Mouse (Mus musculus): ENCODE results near the gene Ccl21b. TPM values are rescaled to one million over a fixed set of nuclear protein-coding genes. Genes with fewer than 3 reads are reported as not detected.
"Not testable (repeated sequence)": the region's sequence is repeated elsewhere in the genome, so short reads cannot be mapped to it uniquely, and the experiment has no call there.

The Ccl21b gene
- not detected for polyA plus RNA-seq (2017; shearing (Covaris generic))

GRCm38 (mm10) chr4:42255467-42255866 lies at the start of gene Ccl21b:
Gene Ccl21b, plus strand, starts transcription at chr4:42255767.
- ATAC-seq, result not testable (repeated sequence)

- ATAC-seq, result not testable (repeated sequence)
Measured at GRCm38 (mm10) chr4:42240339-42240738, 15.2 kb upstream of the Ccl21b start, which contains the start of gene Gm10600. Gene Gm10600, plus strand, starts transcription at chr4:42240639.

DNA sequence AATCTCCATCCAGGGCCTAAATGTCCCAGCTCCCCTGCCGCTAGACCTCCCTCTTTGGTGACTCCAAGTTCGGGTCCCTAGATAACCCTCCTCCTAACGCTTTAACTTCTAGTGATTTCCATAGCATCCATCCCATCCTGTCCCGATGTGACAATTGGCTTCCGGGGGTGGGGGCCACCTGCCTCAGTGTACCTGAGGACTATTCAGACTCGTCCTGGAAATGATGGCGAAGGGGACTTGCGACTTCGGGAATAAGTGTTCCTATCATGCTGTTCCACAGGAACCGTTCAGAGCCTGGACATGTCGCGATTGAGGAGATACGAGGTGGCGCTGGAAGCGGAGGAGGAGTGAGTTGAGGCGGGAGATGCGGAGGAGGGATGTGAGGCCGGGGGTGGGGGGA lies 38.4 kb downstream of the Ccl21b start, which contains the start of gene Gm21953:
TSS of gene Gm21953 (plus strand) at position 301 of the 400 bp plus-strand sequence.
- ATAC-seq, result not testable (repeated sequence)

Other genes with a start within 250 kb of the Ccl21b start
- not detected for gene Gm21093, start 221.0 kb upstream of the Ccl21b start, polyA plus RNA-seq (2017; shearing (Covaris generic))
- not detected for gene Gm3893, start 164.6 kb upstream of the Ccl21b start, polyA plus RNA-seq (2017; shearing (Covaris generic))
- gene Gm13304, start 140.9 kb upstream of the Ccl21b start, polyA plus RNA-seq (2017; shearing (Covaris generic)), result not detected
- not detected for gene Gm13306, start 102.3 kb upstream of the Ccl21b start, polyA plus RNA-seq (2017; shearing (Covaris generic))
- not detected for gene Gm13305, start 87.2 kb upstream of the Ccl21b start, polyA plus RNA-seq (2017; shearing (Covaris generic))
- not detected for gene Gm10600, start 15.1 kb upstream of the Ccl21b start, polyA plus RNA-seq (2017; shearing (Covaris generic))
- not detected for gene Gm21953, start 38.5 kb downstream of the Ccl21b start, polyA plus RNA-seq (2017; shearing (Covaris generic))
- gene Fam205a3, start 62.6 kb downstream of the Ccl21b start, polyA plus RNA-seq (2017; shearing (Covaris generic)), result not detected
- gene Gm21586, start 183.6 kb downstream of the Ccl21b start, polyA plus RNA-seq (2017; shearing (Covaris generic)), result not detected
- not detected for gene Gm2163, start 211.0 kb downstream of the Ccl21b start, polyA plus RNA-seq (2017; shearing (Covaris generic))

All from inflammation-experienced regulatory T-cells, adult 6 months (primary cell).